Mouse (Mus musculus): Measurements from ENCODE around the gene Calcrl.

Calcrl gene

GRCm38 (mm10) chr2:84337774-84338450 lies 87.3 kb downstream of the Calcrl start:
- in situ Hi-C loops (cut with MboI, MseI) = no loop called here

GRCm38 (mm10) chr2:84336331-84336730 lies 88.9 kb downstream of the Calcrl start:
- in situ Hi-C loops (cut with MboI, MseI) = no loop called here

DNA sequence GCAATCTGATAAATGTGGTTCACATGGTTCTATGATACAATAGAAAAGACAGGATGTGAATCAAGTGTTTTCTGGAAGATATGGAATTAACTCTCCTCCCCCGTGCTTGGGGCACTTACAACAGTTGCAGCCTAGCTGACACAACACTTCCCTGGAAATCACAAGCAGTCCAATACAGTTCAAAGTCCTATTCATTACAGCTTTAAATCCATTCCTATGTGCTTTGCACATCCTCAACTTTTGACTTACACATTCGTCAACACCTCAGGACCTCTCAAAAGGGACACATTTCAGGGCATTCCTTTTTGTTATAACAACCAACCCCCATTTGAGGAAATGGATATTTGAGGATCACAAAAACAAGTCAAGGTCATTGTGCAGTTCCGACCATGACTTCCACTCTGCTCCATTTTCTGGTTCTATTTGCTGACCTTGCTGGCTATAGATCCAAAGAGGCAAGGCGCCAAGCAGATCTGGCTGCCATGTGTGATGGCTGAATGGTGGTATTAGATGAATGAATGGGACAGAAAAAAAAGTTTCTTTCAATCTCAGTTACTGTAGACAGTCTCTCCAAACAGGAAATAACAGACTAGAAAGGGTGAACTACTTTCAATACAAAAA lies 108.9 kb downstream of the Calcrl start:
- in situ Hi-C loops (cut with MboI, MseI) = no loop called here

- in situ Hi-C loops (cut with MboI, MseI) = no loop called here
Observed at GRCm38 (mm10) chr2:84296517-84296916, 128.7 kb downstream of the Calcrl start.

DNA sequence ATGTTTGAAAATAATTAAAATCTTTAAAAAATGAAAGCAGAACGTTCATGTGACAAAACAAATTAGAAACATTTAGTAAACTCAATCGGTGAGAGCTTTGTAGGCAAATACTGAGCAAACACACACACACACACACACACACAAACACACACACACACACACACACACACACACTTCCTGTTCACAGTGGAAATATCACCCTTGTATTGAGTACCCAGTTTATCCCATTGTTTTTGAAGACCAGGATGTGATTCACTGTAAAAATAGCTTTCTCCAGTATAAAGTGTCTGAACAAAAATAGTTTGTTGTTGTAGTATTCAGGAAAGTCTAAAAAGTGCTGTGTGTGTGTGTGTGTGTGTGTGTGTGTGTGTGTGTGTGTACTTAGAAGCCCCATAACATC lies 130.1 kb downstream of the Calcrl start:
- in situ Hi-C loops (cut with MboI, MseI) = no loop called here

DNA sequence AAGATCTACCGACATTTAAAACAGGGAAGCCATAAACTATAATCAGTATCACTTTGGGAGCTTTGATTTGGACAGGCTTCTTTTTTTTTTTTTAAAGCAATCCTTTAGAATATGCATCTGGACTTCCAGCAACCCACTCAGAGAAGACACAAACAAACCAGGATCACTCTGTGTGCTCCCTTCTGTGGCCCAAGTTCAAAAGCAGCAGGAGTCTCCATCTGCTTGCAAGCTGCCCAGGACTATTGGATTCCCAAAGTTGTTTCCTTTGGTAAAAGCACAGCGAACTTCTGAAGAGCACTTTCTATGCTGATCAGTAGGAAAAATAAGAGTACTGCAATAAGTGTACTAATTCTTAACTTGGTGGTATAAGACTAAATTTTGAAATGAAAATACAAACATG lies 130.6 kb downstream of the Calcrl start:
- in situ Hi-C loops (cut with MboI, MseI) = no loop called here

DNA sequence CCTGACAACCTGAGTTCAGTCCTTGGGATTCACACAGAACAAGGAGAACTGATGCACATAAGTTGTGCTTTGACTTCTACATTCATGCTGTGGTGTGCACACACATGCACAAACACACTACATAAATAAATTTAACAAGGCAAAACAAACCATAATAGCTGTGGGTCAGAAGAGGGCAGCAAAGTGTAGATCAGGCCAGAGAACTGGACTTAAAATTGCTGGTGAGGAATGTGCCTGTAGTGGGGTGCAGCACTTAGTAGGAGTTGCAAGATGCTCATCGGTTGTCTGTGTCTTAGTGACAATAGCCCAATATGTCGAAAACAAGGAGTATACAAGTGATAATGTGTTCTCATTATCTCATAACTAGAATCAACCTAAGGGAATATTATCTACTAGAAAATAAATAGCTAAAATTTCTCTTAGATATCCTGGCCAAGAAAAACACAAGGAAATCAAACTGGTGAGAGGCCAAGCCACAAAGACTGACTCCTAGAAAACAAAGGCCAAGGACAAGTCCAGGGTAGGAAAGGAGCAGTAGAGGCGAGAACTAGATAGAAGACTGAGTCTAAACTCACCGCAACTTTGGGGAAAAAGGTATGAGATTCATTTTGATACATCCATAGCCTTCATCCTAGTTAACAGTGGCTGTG lies 132.7 kb downstream of the Calcrl start:
- in situ Hi-C loops (cut with MboI, MseI) = no loop called here

DNA sequence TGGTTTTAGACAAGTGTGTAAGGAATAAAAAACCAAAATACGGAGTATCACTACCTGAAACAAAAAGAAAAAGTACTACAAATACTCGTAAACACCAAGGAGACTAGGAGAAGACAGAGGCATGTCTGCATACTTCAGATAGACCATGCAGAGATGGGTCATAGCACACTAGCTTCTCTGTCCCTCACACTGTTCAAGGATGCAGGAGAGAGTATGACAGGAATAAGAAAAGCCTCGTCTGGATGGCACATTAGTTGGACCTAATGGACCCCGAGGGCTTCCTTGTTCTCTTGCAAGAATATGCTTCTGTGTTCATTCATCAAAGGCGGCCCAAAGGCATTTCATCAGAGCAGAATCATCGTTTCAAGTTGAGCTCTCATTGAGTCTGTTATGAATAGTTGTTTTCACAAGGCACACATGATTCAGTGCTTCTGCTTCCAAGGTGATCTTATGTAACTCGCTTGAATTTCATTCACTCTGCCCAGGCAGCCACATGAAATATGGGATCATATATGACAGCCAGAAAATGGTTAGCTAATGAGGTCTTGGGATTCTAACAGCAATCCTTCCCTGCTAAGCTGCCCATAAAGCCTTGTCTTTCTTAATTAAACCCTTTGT lies 136.2 kb downstream of the Calcrl start:
- in situ Hi-C loops (cut with MboI, MseI) = no loop called here
